Mouse (Mus musculus) stomach, postnatal 0 days (tissue): ENCODE measurements around the gene Shroom3. TPM values are rescaled to one million over a fixed set of nuclear protein-coding genes. Genes with fewer than 3 reads are reported as not detected.

Source experiments
- ATAC-seq: fragments of 200-750 bp; cut with Nextera tagmentation; 2 replicates; pipeline ENCODE4 v1.8.0; 2017; ENCODE audit not compliant: low FRiP score, low TSS enrichment
- DNase-seq: peaks from one replicate; pipeline ENCODE4 v3.0.0-alpha.2; 2016; ENCODE audit warnings: low spot score
- H3K27ac ChIP-seq: fragments of 300-500 bp; sonication (generic); replicated peaks from 2 replicates; pipeline ENCODE4 v1.5.1; 2014; ENCODE audit warnings: mild to moderate bottlenecking, control low read depth
- H3K27me3 ChIP-seq: fragments of 300-500 bp; sonication (generic); 2 replicates; pipeline ENCODE4 v1.6.1; 2014; ENCODE audit warnings: low read length; ENCODE audit not compliant: control insufficient read depth, insufficient read depth
- H3K36me3 ChIP-seq: fragments of 300-500 bp; sonication (generic); 2 replicates; pipeline ENCODE4 v1.6.1; 2014; ENCODE audit warnings: low read length, mixed read lengths; ENCODE audit not compliant: control insufficient read depth, insufficient read depth
- H3K4me1 ChIP-seq: fragments of 300-500 bp; sonication (generic); replicated peaks from 2 replicates; pipeline ENCODE4 v1.6.1; 2014; ENCODE audit warnings: antibody characterized with exemption; ENCODE audit not compliant: control insufficient read depth, insufficient read depth
- H3K4me2 ChIP-seq: fragments of 300-500 bp; sonication (generic); replicated peaks from 2 replicates; pipeline ENCODE4 v1.6.1; 2014; ENCODE audit warnings: low read depth, mild to moderate bottlenecking, control low read depth, moderate library complexity
- H3K4me3 ChIP-seq: fragments of 300-500 bp; sonication (generic); 2 replicates; pipeline ENCODE4 v1.5.1; 2014; ENCODE audit warnings: low read depth, low read length, control low read depth
- H3K9ac ChIP-seq: fragments of 300-500 bp; sonication (generic); 2 replicates; pipeline ENCODE4 v1.6.1; 2014; ENCODE audit warnings: mild to moderate bottlenecking, low read length, control low read depth, mixed read lengths
- H3K9me3 ChIP-seq: fragments of 300-500 bp; sonication (generic); 2 replicates; pipeline ENCODE4 v1.6.1; 2016; ENCODE audit warnings: low read length; ENCODE audit not compliant: control insufficient read depth
- CTCF ChIP-seq: IDR thresholded peaks from 2 replicates; pipeline ENCODE4 v1.5.1; 2016; ENCODE audit warnings: antibody characterized with exemption, low read depth, mild to moderate bottlenecking, moderate library complexity
- EP300 ChIP-seq: optimal IDR thresholded peaks from 2 replicates; pipeline ENCODE3; 2016; ENCODE audit warnings: antibody characterized with exemption
- WGBS: fragments of 180-500 bp; shearing (Covaris S2); extraction: QIAGEN DNeasy Blood & Tissue Kit; methylation state at CpG from one replicate; pipeline ENCODE4 v1.1.7; 2014; 5-methylcytosine and 5-hydroxymethylcytosine counted together
- polyA plus RNA-seq: library from polyadenylated mRNA; unstranded; fragments of >200 nt; fragmentation: Nextera tagmentation; extraction: Ambion mirVana; gene quantifications from 2 replicates; pipeline ENCODE4 v1.2.1, GENCODE M21; 2015

Gene Shroom3
- polyA plus RNA-seq, 1 experiment from 2014 or later = 11.4 TPM

GRCm38 (mm10) chr5:92725935-92726334 is 42.7 kb downstream of the Shroom3 start:
- no peaks in the 10 kb centered on the region for H3K9me3 ChIP-seq

GRCm38 (mm10) chr5:92728252-92728828 is 45.1 kb downstream of the Shroom3 start:
- H3K9me3 ChIP-seq = no peaks in the 10 kb centered on the region
- no peak overlapping the region for H3K27ac ChIP-seq
- H3K4me1 ChIP-seq = no peaks in the 10 kb centered on the region
- no peak overlapping the region for H3K9ac ChIP-seq
- 37% methylated on average over 5 of the region's 5 CpGs for WGBS
- H3K4me2 ChIP-seq = no peak overlapping the region
- H3K4me3 ChIP-seq = no peak overlapping the region
- ATAC-seq (peak; percentile 48; the same call in 1 of the 2 replicates), DNase-seq (peak; percentile 41)
- TF ChIP-seq EP300 = no peak
- TF ChIP-seq CTCF = peak; percentile 97
- H3K27me3 ChIP-seq = no peaks in the 10 kb centered on the region
- H3K36me3 ChIP-seq = no peaks in the 10 kb centered on the region

More at GRCm38 (mm10) chr5:92725935-92726334, 42.7 kb downstream of the Shroom3 start:
- TF ChIP-seq EP300 (no peak), CTCF (peak; percentile 95)
- no peak overlapping the region for H3K4me2 ChIP-seq
- no peak overlapping the region for H3K4me3 ChIP-seq
- no peaks in the 10 kb centered on the region for H3K27me3 ChIP-seq
- peak; percentile 67 for DNase-seq
- 25% methylated on average over 6 of the region's 6 CpGs for WGBS
- no peak overlapping the region for H3K9ac ChIP-seq
- H3K36me3 ChIP-seq = no peaks in the 10 kb centered on the region
- no peaks in the 10 kb centered on the region for H3K4me1 ChIP-seq
- no peak for ATAC-seq
- H3K27ac ChIP-seq = no peak overlapping the region

- Histone ChIP-seq H3K27me3 (no peaks in the 10 kb centered on the region), H3K4me3 (no peak overlapping the region), H3K9ac (no peak overlapping the region), H3K4me2 (no peak overlapping the region), H3K27ac (no peak overlapping the region), H3K4me1 (no peaks in the 10 kb centered on the region), H3K9me3 (no peaks in the 10 kb centered on the region), H3K36me3 (no peaks in the 10 kb centered on the region)
- DNase-seq = no peak
- WGBS = 42% methylated on average over 6 of the region's 6 CpGs
- peak; percentile 41; the same call in 1 of the 2 replicates for ATAC-seq
- no peak for TF ChIP-seq CTCF
- TF ChIP-seq EP300 = no peak
Observed at GRCm38 (mm10) chr5:92729221-92729620, 46.0 kb downstream of the Shroom3 start.

GRCm38 (mm10) chr5:92741802-92742201 is 58.6 kb downstream of the Shroom3 start:
- TF ChIP-seq EP300 (no peak), CTCF (no peak)
- Histone ChIP-seq H3K36me3 (no peaks in the 10 kb centered on the region), H3K27ac (no peak overlapping the region), H3K4me3 (no peak overlapping the region), H3K9me3 (0 out of 2 replicates have a peak, but pooled peaks cover 2% of the 10 kb centered on the region), H3K9ac (no peak overlapping the region), H3K27me3 (no peaks in the 10 kb centered on the region), H3K4me2 (no peak overlapping the region), H3K4me1 (no peaks in the 10 kb centered on the region)
- WGBS = 63% methylated on average over 3 of the region's 3 CpGs
- ATAC-seq (no peak), DNase-seq (no peak)

- WGBS = 75% methylated on average over 5 of the region's 5 CpGs
- DNase-seq = no peak
- H3K9ac ChIP-seq = no peak overlapping the region
- ATAC-seq = no peak
- no peak overlapping the region for H3K27ac ChIP-seq
- H3K27me3 ChIP-seq = no peaks in the 10 kb centered on the region
- no peaks in the 10 kb centered on the region for H3K4me1 ChIP-seq
- H3K4me2 ChIP-seq = no peak overlapping the region
- TF ChIP-seq EP300 (no peak), CTCF (no peak)
- 0 out of 2 replicates have a peak, but pooled peaks cover 2% of the 10 kb centered on the region for H3K9me3 ChIP-seq
- H3K4me3 ChIP-seq = no peak overlapping the region
- no peaks in the 10 kb centered on the region for H3K36me3 ChIP-seq
Observed at GRCm38 (mm10) chr5:92742701-92743100, 59.5 kb downstream of the Shroom3 start.
